Mouse (Mus musculus) CD4-positive, CD25-positive, alpha-beta regulatory T cell, adult 4 months (primary cell): ENCODE data around the gene Tph1. TPM values are rescaled to one million over a fixed set of nuclear protein-coding genes. Genes with fewer than 3 reads are reported as not detected.
"Not testable (repeated sequence)": the region's sequence is repeated elsewhere in the genome, so short reads cannot be mapped to it uniquely, and the experiment has no call there.

Experiments
- ATAC-seq: one replicate; pipeline ENCODE4 v1.8.0; 2017
- polyA plus RNA-seq, 2 experiments: library from polyadenylated mRNA; unstranded; fragments of 100-300 nt; shearing (Covaris generic); gene quantifications; one replicate each; pipeline ENCODE4 v1.2.1; 2017

The Tph1 gene
- under 1 TPM in 1 of 2 experiments, not detected in 1; 0.48 TPM for polyA plus RNA-seq

- ATAC-seq: no peak
These were observed at the start of gene Tph1 for GRCm38 (mm10) chr7:46672160-46672672. Gene Tph1, minus strand, starts transcription at chr7:46672537.

DNA sequence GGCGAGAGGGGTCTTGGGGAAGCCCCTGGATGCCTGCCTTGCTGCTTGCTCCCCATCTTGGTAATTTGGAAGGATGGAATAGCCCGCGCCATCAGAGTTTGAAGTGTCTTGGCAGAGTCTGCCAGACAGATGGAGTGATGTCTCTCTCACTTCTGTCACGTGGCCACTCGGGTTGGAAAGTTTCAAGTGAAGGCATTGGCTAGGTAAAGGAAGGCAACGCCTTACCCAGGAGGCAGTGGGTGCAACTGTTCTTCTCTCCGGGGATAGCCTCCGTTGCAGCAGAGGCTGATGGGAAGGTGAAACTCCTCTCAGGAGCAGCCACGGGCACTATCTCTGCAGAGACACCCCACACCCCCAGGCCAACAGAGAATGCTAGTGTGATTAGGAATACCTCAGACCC is 48.1 kb upstream of the Tph1 start:
- no peak for ATAC-seq

DNA sequence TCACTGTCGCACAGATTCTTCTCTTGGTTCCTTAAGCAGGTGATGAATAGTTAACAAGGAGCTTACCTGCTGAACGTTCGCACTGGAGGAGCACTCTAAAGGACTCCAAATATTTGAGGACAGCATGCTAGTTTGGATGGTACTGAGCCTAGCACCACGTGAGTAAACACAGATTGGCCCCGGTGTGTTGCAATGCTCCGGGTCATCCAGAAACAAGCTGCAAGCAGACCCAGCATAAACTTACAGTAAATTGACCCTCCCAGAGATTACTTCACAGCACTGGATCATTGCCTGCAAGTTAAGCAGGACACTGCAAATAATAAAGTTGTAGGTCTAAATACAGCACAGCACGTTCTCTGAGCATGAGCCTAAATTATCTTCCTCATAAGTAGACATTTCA is 47.2 kb upstream of the Tph1 start:
- no peak for ATAC-seq

DNA sequence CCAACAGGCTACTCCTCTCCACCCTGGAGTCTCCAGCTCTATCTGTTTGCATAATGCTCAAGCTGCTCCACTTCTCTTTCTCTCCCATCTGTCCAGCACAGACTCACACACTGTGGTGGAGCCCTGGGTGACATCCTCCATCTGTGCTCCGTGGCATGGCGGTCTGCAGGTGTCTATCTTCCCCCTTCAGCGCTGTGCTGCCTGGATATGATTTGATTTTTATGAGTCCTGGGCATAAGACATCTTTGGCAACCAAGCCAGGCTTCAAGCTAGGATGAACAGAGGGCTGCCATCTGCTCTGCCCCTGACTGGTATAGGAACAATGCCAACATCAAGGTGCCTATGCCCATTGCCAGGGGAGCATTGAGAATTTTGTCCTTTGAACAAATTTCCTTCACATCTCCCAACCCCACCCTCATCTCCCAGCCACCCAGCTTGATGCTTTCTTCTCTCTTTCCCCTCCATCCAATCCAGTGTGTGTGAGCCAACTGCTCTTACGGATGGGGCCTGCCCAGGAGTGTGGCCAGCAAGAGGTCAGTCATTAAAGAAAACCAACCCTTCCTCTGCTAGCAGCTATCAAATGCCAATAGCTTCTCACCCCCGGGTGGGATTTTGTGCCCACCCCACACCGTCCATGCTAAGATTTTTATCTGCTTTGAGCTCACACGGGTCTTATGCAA is 46.4 kb upstream of the Tph1 start:
- ATAC-seq: no peak

DNA sequence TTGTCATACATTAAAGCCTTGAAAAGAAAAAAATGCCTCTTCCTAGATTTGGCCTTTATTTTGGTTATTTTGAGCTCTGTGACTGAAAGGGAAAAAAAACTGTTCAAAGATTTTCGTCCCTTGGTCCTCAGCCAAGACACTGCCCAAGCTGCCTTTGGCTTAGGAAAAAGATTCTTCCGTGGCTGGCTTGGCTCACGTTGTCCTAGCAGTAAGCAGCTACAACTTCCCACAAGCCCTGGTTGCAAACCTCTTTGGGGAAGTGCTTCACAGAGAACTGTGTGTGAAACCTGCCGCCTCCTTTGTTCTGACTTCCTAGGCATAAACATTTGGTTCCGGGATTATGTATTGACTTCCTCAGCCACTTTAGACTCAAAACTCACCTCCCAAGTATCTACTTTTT is 44.6 kb upstream of the Tph1 start:
- no peak for ATAC-seq

GRCm38 (mm10) chr7:46715600-46715999 is 43.3 kb upstream of the Tph1 start, which contains the start of gene Saa3:
Gene Saa3, minus strand, starts transcription at chr7:46715700.
- no peak for ATAC-seq

DNA sequence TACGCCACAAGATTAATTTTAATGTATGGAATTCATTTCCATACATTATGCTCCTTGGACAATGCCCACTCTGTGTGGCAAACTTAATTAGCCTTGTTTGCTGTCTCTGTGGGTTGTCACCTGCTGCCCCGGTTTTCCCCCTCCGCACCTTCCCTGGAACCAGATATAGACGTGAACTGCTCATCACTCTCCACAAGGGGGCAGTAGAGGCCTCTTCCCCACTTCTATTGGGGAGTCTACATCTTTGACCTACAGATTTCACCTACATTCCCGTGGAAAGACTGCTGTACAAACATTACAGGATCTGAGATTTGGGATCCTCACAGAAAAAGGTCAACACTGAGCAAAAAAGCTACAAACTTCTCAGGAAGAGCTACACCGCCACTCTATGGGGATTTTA is 42.2 kb upstream of the Tph1 start:
- peak; percentile 40 for ATAC-seq

GRCm38 (mm10) chr7:46712250-46712649 is 39.9 kb upstream of the Tph1 start:
- ATAC-seq: no peak

- peak; percentile 97 for ATAC-seq
These were observed 38.1 kb upstream of the Tph1 start, which contains the start of gene Saal1 for GRCm38 (mm10) chr7:46710390-46710844. Gene Saal1, minus strand, starts transcription at chr7:46710680.

DNA sequence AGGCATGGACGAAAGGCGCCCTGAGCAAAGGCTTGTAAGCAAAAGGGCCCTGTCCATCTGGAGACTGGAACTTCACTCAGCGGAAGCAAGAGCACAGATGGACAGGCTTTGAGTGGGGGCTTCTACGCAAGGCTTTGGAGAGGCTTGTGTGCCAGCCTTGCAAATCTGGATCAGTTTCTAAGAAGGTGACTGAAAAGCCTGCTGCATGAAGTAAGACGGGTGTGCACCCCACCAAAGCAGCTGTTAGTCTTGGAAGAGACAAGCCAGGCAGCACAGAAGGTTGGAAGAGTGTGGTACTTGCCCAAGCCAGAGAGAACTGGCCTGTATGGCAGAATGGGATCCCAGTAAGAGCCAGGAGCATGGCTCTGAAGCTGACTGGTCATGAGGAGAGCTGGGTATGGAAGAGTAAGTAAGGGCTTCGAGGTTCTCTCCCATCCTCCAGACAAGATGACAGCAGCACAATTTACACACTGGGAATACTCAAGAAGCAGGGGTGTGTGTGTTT is 28.2 kb upstream of the Tph1 start:
- no peak for ATAC-seq

DNA sequence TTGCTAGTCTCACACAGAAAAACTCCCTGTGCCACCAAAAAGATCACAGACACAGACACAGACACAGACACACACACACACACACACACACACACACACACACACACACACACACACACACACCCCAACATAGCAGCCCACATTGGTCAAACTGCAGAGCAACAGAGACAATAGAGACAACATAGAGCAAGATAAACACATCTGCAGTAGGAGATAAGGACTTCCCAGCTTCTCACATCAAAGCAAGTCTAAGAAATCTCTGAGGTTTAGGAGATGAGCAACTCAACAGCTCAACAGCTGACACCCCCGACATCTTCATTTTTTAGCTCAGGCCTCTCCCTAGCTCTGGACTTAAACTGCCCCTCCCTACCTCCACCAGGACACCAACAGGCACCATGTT is 24.4 kb upstream of the Tph1 start:
- ATAC-seq: no peak

GRCm38 (mm10) chr7:46686827-46687226 is 14.5 kb upstream of the Tph1 start:
- no peak for ATAC-seq

DNA sequence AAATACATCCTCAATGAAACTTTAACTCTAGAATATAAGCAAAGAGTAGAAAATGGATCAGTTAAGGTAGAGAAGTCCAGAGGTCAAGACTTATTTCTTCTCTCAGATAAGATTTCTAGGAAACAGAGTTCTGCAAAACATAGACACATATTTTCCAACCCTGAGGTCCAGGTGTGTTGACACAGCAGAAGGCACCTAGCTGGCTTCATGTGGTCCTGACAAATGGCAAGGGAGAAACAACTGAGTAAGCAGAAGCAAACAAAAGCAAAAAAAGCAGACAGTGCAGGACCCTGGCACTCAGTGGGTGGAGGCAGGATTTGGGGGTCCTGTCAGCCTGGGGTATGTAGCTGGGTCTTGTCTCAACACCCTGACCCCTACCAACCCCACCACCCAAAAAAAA is 8.4 kb upstream of the Tph1 start:
- no peak for ATAC-seq

- not testable (repeated sequence) for ATAC-seq
These were observed 6.7 kb upstream of the Tph1 start for GRCm38 (mm10) chr7:46679044-46679443.

DNA sequence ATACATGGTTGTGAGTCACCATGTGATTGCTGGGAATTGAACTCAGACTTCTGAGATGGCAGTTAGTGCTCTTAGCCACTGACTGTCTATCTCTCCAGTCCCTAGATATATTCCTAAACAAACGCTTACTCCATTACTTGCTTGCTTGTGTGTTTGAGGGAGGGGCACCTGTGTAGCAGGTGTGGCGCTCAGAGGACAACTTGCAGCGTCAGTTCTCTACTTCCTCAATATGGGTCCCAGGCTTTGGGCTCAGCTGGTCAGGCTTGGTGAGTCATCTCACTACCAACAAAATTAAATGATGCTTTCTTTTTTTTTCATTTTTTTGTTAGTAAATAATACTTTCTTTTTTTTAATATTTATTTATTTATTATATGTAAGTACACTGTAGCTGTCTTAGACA is 6.1 kb upstream of the Tph1 start:
- ATAC-seq: no peak

GRCm38 (mm10) chr7:46676808-46677360 is 4.5 kb upstream of the Tph1 start:
- ATAC-seq: no peak

DNA sequence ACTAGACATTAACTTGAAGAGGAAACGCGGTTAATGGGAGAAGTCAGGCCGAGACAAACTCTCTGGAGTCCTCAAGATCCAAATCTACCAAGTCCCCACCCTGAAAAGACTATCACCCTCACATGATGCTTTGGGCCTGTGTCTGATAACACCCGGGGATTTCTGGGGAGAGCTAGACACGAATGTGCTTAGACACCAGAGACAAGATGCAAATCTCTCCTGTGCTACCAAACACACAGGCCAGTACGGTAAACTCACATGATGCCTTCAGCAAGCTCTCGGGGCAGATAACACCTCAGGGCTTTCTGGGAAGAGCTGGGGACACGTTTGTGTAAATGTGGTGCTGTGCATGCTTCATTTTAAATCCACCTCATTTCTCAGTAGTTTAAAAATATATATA is 3.5 kb upstream of the Tph1 start:
- ATAC-seq: no peak

DNA sequence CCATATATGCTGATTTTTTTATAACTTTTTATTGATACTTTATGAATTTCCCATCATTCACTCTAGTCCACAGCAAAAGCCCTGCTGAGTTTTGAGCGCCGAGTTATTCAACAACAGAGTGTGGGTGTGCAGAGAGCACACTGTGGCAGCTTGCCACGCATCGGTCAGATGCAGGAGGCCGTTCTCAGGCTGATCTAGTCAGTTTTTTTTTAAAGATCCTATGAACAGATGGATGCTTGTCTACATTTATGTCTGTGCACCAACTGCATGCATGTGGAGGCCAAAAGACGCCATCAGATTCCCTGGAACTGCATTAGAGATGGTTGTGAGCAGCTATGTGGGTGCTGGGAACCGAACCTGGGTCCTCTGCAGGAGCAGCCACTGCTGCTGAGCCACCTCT is 2.7 kb upstream of the Tph1 start:
- ATAC-seq: no peak

DNA sequence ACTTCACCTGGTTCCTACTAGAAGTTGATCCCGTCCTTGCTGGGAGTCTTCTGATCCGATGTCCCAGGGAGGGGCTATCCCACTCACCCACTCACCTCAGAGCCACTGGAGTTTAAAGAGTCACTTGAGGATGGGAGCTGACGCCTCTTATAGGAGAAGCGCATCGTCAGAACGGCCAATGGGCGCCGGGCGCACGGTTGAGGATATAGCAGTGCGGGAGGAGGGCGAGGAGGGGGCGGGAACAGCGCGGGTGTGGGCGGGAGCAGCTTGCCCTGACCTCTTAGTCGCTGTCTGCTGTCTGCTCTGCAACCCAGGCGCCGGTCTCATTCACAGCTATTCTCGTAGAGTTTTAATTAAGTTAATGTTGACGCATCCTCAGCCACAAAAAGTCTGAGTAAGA is 5.1 kb downstream of the Tph1 start:
- no peak for ATAC-seq

GRCm38 (mm10) chr7:46665236-46665635 is 7.1 kb downstream of the Tph1 start:
- ATAC-seq: no peak

- ATAC-seq: no peak
These were observed 10.7 kb downstream of the Tph1 start for GRCm38 (mm10) chr7:46661591-46662090.

DNA sequence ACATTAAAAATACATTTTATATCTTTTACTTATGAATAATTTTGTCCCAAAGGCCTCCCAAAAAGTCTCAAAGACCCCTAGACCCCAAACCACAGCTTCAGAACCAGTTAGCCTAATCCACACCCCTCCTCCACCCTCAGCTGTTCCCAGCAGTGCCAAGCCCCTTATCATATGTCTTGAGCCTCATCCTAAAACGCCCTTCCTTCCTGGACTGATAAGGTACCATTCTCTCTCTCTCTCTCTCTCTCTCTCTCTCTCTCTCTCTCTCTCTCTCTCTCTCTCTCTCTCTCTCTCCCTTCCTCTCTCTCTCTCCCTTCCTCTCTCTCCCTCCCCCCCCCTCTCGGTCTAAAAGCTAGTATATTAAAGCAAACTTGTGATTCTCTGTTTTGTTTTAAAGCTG is 20.1 kb downstream of the Tph1 start:
- ATAC-seq: no peak

- ATAC-seq: not testable (repeated sequence)
These were observed 22.1 kb downstream of the Tph1 start for GRCm38 (mm10) chr7:46650231-46650630.
